Mouse (Mus musculus) heart, adult 9 months (tissue): ENCODE measurements at regions not wholly inside any gene's neighbourhood (a gene's known extent, or its start where the extent isn't known, plus 50 kb on each side); places are given as distances from the start of the nearest gene placed in this dataset.

Experiments
- DNase-seq, 2 experiments: peaks; one replicate each; pipeline ENCODE4 v3.0.0; 2022; ENCODE audit warnings: low spot score in 2 of 2

- DNase-seq, result peak; percentile 44 to 55
Measured at GRCm38 (mm10) chr16:78490245-78490644, 86.3 kb downstream of the D16Ertd472e start.

- no peak for DNase-seq
Measured at GRCm38 (mm10) chr16:78489604-78490003, 86.9 kb downstream of the D16Ertd472e start.

- no peak for DNase-seq
Measured at GRCm38 (mm10) chr16:78486531-78486930, 90.0 kb downstream of the D16Ertd472e start.

GRCm38 (mm10) chr16:78484319-78484718 is 92.2 kb downstream of the D16Ertd472e start:
- no peak for DNase-seq

- no peak for DNase-seq
Measured at GRCm38 (mm10) chr16:78481571-78481970, 94.9 kb downstream of the D16Ertd472e start.

- DNase-seq, result no peak
Measured at GRCm38 (mm10) chr16:78481065-78481464, 95.4 kb downstream of the D16Ertd472e start.

GRCm38 (mm10) chr16:78480261-78480660 is 96.2 kb downstream of the D16Ertd472e start:
- no peak for DNase-seq

- no peak for DNase-seq
Measured at GRCm38 (mm10) chr16:78473456-78473855, 96.5 kb upstream of the Btg3 start.

GRCm38 (mm10) chr16:78459996-78460395 is 83.0 kb upstream of the Btg3 start:
- no peak for DNase-seq

- DNase-seq, result no peak
Measured at GRCm38 (mm10) chr16:78457731-78458151, 80.7 kb upstream of the Btg3 start.

GRCm38 (mm10) chr16:78456345-78456744 is 79.4 kb upstream of the Btg3 start:
- DNase-seq, result peak in 1 of 2 experiments; percentile 11

- DNase-seq, result no peak
Measured at GRCm38 (mm10) chr16:78454509-78454908, 77.5 kb upstream of the Btg3 start.

- peak; percentile 13 to 63 for DNase-seq
Measured at GRCm38 (mm10) chr16:78452303-78452702, 75.3 kb upstream of the Btg3 start.

GRCm38 (mm10) chr16:78451750-78452149 is 74.8 kb upstream of the Btg3 start:
- no peak for DNase-seq

- DNase-seq, result no peak
Measured at GRCm38 (mm10) chr16:78451251-78451650, 74.3 kb upstream of the Btg3 start.

GRCm38 (mm10) chr16:78449231-78449630 is 72.2 kb upstream of the Btg3 start:
- no peak for DNase-seq

GRCm38 (mm10) chr16:78443262-78443661 is 66.3 kb upstream of the Btg3 start:
- DNase-seq, result no peak

GRCm38 (mm10) chr16:78442830-78443229 is 65.8 kb upstream of the Btg3 start:
- DNase-seq, result no peak

GRCm38 (mm10) chr16:78441961-78442360 is 65.0 kb upstream of the Btg3 start:
- no peak for DNase-seq

GRCm38 (mm10) chr16:78435707-78436106 is 58.7 kb upstream of the Btg3 start:
- DNase-seq, result no peak

GRCm38 (mm10) chr16:78427470-78428041 is 50.6 kb upstream of the Btg3 start:
- peak; percentile 49 to 56 for DNase-seq
